ENCODE assay signal across 37 mouse cellular contexts in genomic region chr3:146632506-146632905, GRCm38 (mm10). TPM values are rescaled to one million over a fixed set of nuclear protein-coding genes. Genes with fewer than 3 reads are reported as not detected.
"Had no signal": no experiment of that assay in that cellular context is flagged by ENCODE, and none has a peak within 500 bp of the region (broad histone marks: within the 10 kb centered on the region; RNA-seq: fewer than 3 reads in every experiment).

No protein-coding gene starts in this region.

- ATAC-seq: forebrain, embryonic 13.5 days; forebrain, embryonic 14.5 days; forebrain, embryonic 15.5 days; forebrain, embryonic 16.5 days; forebrain, postnatal 0 days had no signal

- H3K36me3 ChIP-seq: embryonic facial prominence, embryonic 10.5 days; embryonic facial prominence, embryonic 12.5 days; embryonic facial prominence, embryonic 13.5 days; embryonic facial prominence, embryonic 15.5 days; forebrain, embryonic 10.5 days; forebrain, embryonic 12.5 days; forebrain, embryonic 15.5 days had no signal

- H3K4me2 ChIP-seq: embryonic facial prominence, embryonic 12.5 days; embryonic facial prominence, embryonic 13.5 days; embryonic facial prominence, embryonic 15.5 days; forebrain, embryonic 12.5 days; forebrain, embryonic 13.5 days; forebrain, embryonic 15.5 days had no signal

- H3K4me1 ChIP-seq: embryonic facial prominence, embryonic 12.5 days; embryonic facial prominence, embryonic 13.5 days; embryonic facial prominence, embryonic 15.5 days; forebrain, embryonic 12.5 days; forebrain, embryonic 13.5 days; forebrain, embryonic 15.5 days had no signal

- DNase-seq: cerebellum, adult 2 months; cerebellum, adult 8-10 months; cerebellum, adult 9-10 months; cerebellum, adult 9-11 months; cerebellum, postnatal 10 days; cerebellum, postnatal 14 days; cerebellum, postnatal 25 days; cerebellum, postnatal 36 days; embryo, embryonic 11 days; forebrain, postnatal 0 days; gastrocnemius, adult 2 months; gastrocnemius, postnatal 10 days; gastrocnemius, postnatal 14 days; gastrocnemius, postnatal 25 days; gastrocnemius, postnatal 36 days; heart, adult 18-20 months; heart, adult 2 months had no signal

- H3K4me3 ChIP-seq: embryonic facial prominence, embryonic 10.5 days; embryonic facial prominence, embryonic 12.5 days; embryonic facial prominence, embryonic 13.5 days; embryonic facial prominence, embryonic 15.5 days; erythroblast, embryonic 14.5 days; forebrain, embryonic 10.5 days; forebrain, embryonic 12.5 days; forebrain, embryonic 13.5 days; forebrain, embryonic 15.5 days; gastrocnemius, adult 2 months; heart, adult 2 months had no signal

- H3K9me3 ChIP-seq: embryonic facial prominence, embryonic 10.5 days; embryonic facial prominence, embryonic 12.5 days; embryonic facial prominence, embryonic 13.5 days; embryonic facial prominence, embryonic 15.5 days; forebrain, embryonic 10.5 days; forebrain, embryonic 12.5 days; forebrain, embryonic 13.5 days; forebrain, embryonic 15.5 days had no signal

- H3K27me3 ChIP-seq: embryonic facial prominence, embryonic 12.5 days; embryonic facial prominence, embryonic 13.5 days; embryonic facial prominence, embryonic 15.5 days; forebrain, embryonic 12.5 days; forebrain, embryonic 13.5 days; forebrain, embryonic 15.5 days had no signal

- H3K9ac ChIP-seq: embryonic facial prominence, embryonic 12.5 days; embryonic facial prominence, embryonic 13.5 days; embryonic facial prominence, embryonic 15.5 days; forebrain, embryonic 12.5 days; forebrain, embryonic 13.5 days; forebrain, embryonic 15.5 days; forebrain, postnatal 0 days had no signal

- H3K27ac ChIP-seq: embryonic facial prominence, embryonic 10.5 days; embryonic facial prominence, embryonic 12.5 days; embryonic facial prominence, embryonic 13.5 days; embryonic facial prominence, embryonic 15.5 days; forebrain, embryonic 10.5 days; forebrain, embryonic 12.5 days; forebrain, embryonic 13.5 days; forebrain, embryonic 15.5 days; gastrocnemius, adult 2 months; heart, adult 2 months had no signal

RNA-seq across cellular contexts. Expression of gene Dnase2b, which starts 17.1 kb away (rescaled TPM):
- total RNA-seq: forebrain, postnatal 0 days; gastrocnemius, adult 18-20 months; gastrocnemius, postnatal 10 days; gastrocnemius, postnatal 14 days; gastrocnemius, postnatal 25 days; gastrocnemius, postnatal 36 days; granulocyte monocyte progenitor cell, adult 5-6 weeks; heart, adult 18-20 months; heart, adult 2 months; heart, adult 8-10 months had no signal
- polyA plus RNA-seq: cerebellum, adult 2 months; embryonic facial prominence, embryonic 10.5 days; embryonic facial prominence, embryonic 11.5 days; embryonic facial prominence, embryonic 12.5 days; embryonic facial prominence, embryonic 14.5 days; erythroblast, embryonic 14.5 days; forebrain, embryonic 10.5 days; forebrain, embryonic 11.5 days; forebrain, embryonic 12.5 days; forebrain, embryonic 13.5 days; forebrain, embryonic 14.5 days; forebrain, embryonic 15.5 days; forebrain, embryonic 16.5 days; forebrain, postnatal 0 days; frontal cortex, adult 2 months; heart, adult 2 months had no signal

RNA-seq across cellular contexts. Expression of gene 4930503B20Rik, which starts 18.6 kb away (rescaled TPM):
- total RNA-seq: forebrain, postnatal 0 days; gastrocnemius, adult 18-20 months; gastrocnemius, adult 2 months; gastrocnemius, adult 8-10 months; gastrocnemius, postnatal 14 days; gastrocnemius, postnatal 25 days; gastrocnemius, postnatal 36 days; gastrocnemius, postnatal 4 days; heart, adult 18-20 months; heart, adult 2 months had no signal
- polyA plus RNA-seq: cerebellum, adult 2 months; embryonic facial prominence, embryonic 10.5 days; embryonic facial prominence, embryonic 11.5 days; embryonic facial prominence, embryonic 12.5 days; embryonic facial prominence, embryonic 14.5 days; erythroblast, embryonic 14.5 days; forebrain, embryonic 10.5 days; forebrain, embryonic 11.5 days; forebrain, embryonic 12.5 days; forebrain, embryonic 13.5 days; forebrain, embryonic 14.5 days; forebrain, embryonic 15.5 days; forebrain, embryonic 16.5 days; frontal cortex, adult 2 months had no signal

RNA-seq across cellular contexts. Expression of gene Samd13, which starts 52.9 kb away (rescaled TPM):
- polyA plus RNA-seq: cerebellum, adult 2 months; erythroblast, embryonic 14.5 days had no signal
